Mouse (Mus musculus) liver, adult 2 months (tissue): ENCODE results near the gene Rcor2. TPM values are rescaled to one million over a fixed set of nuclear protein-coding genes. Genes with fewer than 3 reads are reported as not detected.
A peak's percentile ranks its signal among the peaks of the same experiment; 100 is the strongest.

Experiments
- DNase-seq: peaks from one replicate; pipeline ENCODE4 v3.0.0-alpha.2; 2011; ENCODE audit warnings: low read depth, low spot score; ENCODE audit errors: extremely low read depth
- H3K27ac ChIP-seq: fragments of 200-500 bp; replicated peaks from 2 replicates; pipeline ENCODE4 v1.5.1; 2012; ENCODE audit warnings: low read depth, mild to moderate bottlenecking, control low read depth, inconsistent platforms, low read length; ENCODE audit not compliant: insufficient read depth
- H3K27me3 ChIP-seq: fragments of 200-500 bp; 2 replicates; pipeline ENCODE4 v1.6.1; 2012; ENCODE audit warnings: mild to moderate bottlenecking, moderate library complexity, low read length, inconsistent platforms; ENCODE audit not compliant: control insufficient read depth, insufficient read depth
- H3K36me3 ChIP-seq: fragments of 200-500 bp; 2 replicates; pipeline ENCODE4 v1.6.1; 2012; ENCODE audit warnings: low read length, inconsistent platforms; ENCODE audit not compliant: control insufficient read depth, insufficient read depth
- H3K4me1 ChIP-seq: fragments of 200-500 bp; 2 replicates; pipeline ENCODE4 v1.6.1; 2011; ENCODE audit warnings: low read length; ENCODE audit not compliant: control insufficient read depth, insufficient read depth
- H3K4me3 ChIP-seq: fragments of 200-500 bp; 2 replicates; pipeline ENCODE4 v1.5.1; 2011; ENCODE audit warnings: low read depth, mild to moderate bottlenecking, control low read depth, low read length, moderate library complexity; ENCODE audit not compliant: insufficient read depth
- H3K79me2 ChIP-seq: fragments of 200-500 bp; 2 replicates; pipeline ENCODE4 v1.6.1; 2012; ENCODE audit warnings: inconsistent platforms, mild to moderate bottlenecking, low read length, moderate library complexity; ENCODE audit not compliant: control insufficient read depth, insufficient read depth
- H3K9ac ChIP-seq: fragments of 200-500 bp; 2 replicates; pipeline ENCODE4 v1.6.1; 2012; ENCODE audit warnings: low read depth, mild to moderate bottlenecking, control low read depth, inconsistent platforms, low read length
- CTCF ChIP-seq: fragments of 200-500 bp; IDR thresholded peaks from 2 replicates; pipeline ENCODE4 v1.5.1; 2011; ENCODE audit warnings: low read depth, low read length, control low read depth
- POLR2A ChIP-seq: fragments of 200-500 bp; IDR thresholded peaks from 2 replicates; pipeline ENCODE4 v1.6.1; 2011; ENCODE audit warnings: low read length, control low read depth; ENCODE audit not compliant: insufficient read depth; ENCODE audit errors: extremely low read depth
- WGBS: fragments of 180-500 bp; shearing (Covaris S2); methylation state at CpG from one replicate; pipeline ENCODE4 v1.1.7; 2018; 5-methylcytosine and 5-hydroxymethylcytosine counted together
- polyA plus RNA-seq: library from polyadenylated mRNA; depleted of rRNA; stranded (reverse); fragments of >200 nt; gene quantifications from 2 replicates; pipeline ENCODE4 v1.2.3, GENCODE M21; 2012
- total RNA-seq: library from RNA; depleted of rRNA; stranded (reverse); fragments of >200 nt; gene quantifications from 2 replicates; pipeline ENCODE4 v1.2.3, GENCODE M21; 2014

Rcor2 gene
- total and polyA plus RNA-seq, 2 experiments = 0.55 to 0.57 TPM

DNA sequence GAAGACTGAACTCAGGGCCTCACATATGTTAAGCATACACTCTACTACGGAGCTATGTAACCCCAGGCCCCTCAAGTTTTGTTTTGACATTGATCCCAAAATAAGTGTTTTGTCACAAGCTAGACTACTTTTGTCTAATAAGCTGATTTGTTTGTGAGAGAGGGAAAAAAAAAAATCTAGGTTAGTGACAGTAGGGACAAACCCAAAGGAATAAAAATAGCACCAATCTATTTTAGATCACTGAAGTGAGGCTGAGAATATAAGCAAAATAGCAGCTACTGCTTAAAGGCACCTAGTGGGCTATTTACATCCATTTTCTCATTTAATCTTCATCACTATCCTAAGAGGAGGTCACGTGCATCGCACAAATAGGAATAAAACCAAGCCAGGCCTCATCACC is 27.6 kb upstream of the Rcor2 start:
- 88% methylated on average over 3 of the region's 3 CpGs for WGBS
- H3K4me1 ChIP-seq = peaks cover 5% of the 10 kb centered on the region; the same call in 1 of the 2 replicates
- no peak overlapping the region for H3K9ac ChIP-seq
- no peak overlapping the region for H3K4me3 ChIP-seq
- no peaks in the 10 kb centered on the region for H3K27me3 ChIP-seq
- DNase-seq = no peak
- TF ChIP-seq POLR2A (no peak), CTCF (no peak)
- H3K79me2 ChIP-seq = 0 out of 2 replicates have a peak, but pooled peaks cover 3% of the 10 kb centered on the region
- no peak overlapping the region for H3K27ac ChIP-seq
- no peaks in the 10 kb centered on the region for H3K36me3 ChIP-seq

DNA sequence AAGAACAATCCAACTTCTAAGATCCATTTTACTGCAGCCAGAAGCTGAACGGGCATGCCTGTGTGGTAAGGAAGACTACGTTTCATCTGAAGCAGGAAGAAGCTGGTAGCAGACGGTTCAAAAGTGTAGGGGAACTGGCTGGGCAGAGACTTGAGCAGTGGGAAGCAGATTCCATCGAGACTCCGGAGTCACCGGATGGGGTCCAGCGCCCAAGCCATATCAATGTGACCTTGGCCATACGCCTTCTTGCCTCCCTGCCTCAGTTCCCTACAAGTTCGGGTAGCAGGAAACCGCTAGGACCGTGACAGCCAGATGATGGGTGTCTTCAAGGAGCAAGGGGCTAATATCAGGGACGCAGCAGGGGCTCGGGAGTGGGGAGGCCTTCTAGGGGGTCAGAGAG is 26.8 kb upstream of the Rcor2 start:
- H3K4me1 ChIP-seq = peaks cover 5% of the 10 kb centered on the region; the same call in 1 of the 2 replicates
- H3K4me3 ChIP-seq = peak overlapping the region; percentile 87
- H3K9ac ChIP-seq = peak overlapping the region; percentile 95
- DNase-seq = no peak
- no peak overlapping the region for H3K27ac ChIP-seq
- 2% methylated on average over 13 of the region's 13 CpGs for WGBS
- H3K27me3 ChIP-seq = no peaks in the 10 kb centered on the region
- H3K79me2 ChIP-seq = 0 out of 2 replicates have a peak, but pooled peaks cover 3% of the 10 kb centered on the region
- TF ChIP-seq CTCF (no peak), POLR2A (no peak)
- H3K36me3 ChIP-seq = no peaks in the 10 kb centered on the region

DNA sequence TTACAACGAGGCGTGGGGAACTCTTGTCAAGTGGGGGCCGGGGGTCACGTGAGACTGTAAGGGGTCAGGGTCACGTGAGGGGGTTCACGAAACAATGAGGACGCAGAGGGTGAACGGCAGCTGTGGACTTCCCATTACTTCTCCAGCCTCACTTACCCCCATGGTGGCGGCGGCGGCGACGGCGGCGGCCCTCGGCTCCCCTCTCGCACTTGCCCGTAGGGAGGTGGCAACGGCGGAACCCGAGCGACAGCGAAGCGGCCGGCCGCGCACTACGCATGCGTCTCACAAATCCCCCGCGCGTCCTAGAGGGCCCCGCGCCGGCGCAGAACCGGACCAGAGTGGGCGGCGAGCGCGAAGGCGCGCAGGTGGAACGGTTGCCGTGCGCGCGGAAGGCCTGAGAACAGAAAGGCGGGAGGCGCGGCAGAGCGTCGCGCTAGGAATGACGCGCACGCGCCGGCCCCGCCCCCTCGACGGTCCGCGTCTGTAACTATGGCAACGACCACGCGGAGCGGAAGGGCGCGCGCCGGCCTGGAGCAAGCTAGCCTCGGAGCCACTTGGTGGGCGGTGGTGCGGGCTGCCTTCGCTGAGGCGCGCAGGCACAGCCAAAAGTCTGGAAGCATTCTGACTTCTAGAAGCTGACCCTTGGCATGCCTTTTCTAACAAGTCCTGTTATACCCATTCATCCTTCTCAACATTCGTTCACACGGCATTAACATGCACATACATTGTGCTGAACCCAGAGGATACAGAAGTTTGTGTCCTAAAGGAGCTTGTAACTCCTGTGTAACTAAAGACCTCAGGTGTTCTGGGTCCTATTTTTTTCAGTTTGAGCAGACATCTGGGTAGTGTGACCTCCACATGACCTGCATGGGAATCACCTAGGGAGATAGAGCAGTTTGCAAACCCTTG is 26.1 kb upstream of the Rcor2 start, which contains the start of gene Naa40:
Gene Naa40, minus strand, starts transcription at position 402 of the 909 bp plus-strand sequence.
- H3K4me3 ChIP-seq = peak within 1 kb of the TSS; percentile 87
- H3K27ac ChIP-seq = peak within 1 kb of the TSS; percentile 45; the same call in 1 of the 2 replicates
- H3K36me3 ChIP-seq = no peaks in the 10 kb centered on the region
- H3K27me3 ChIP-seq = no peaks in the 10 kb centered on the region
- DNase-seq = peak; percentile 68
- H3K4me1 ChIP-seq = peaks cover 5% of the 10 kb centered on the region; the same call in 1 of the 2 replicates
- 0 out of 2 replicates have a peak, but pooled peaks cover 3% of the 10 kb centered on the region for H3K79me2 ChIP-seq
- H3K9ac ChIP-seq = peak within 1 kb of the TSS; percentile 95
- TF ChIP-seq POLR2A (no peak), CTCF (no peak)
- under 1% methylated on average over 80 of the region's 80 CpGs for WGBS

DNA sequence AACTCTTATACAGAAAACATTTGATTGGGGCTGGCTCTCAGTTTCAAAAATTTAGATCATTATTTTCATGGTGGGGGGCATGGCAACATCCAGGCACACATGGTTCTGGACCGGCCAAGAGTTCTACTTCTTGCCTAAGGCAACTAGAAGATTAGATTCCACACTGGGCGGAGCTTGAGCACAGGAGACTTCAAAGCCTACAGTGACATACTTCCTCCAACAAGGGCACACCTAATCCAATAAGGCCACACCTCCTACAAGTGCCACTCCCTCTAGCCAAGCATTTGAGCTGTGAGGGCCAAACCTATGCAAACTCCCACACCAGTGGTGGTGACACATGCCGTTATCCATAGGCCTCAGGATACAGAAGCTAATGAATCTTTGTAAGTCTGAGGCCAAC is 21.1 kb upstream of the Rcor2 start:
- no peak for DNase-seq
- H3K4me3 ChIP-seq = no peak overlapping the region
- TF ChIP-seq POLR2A (no peak), CTCF (no peak)
- 89% methylated on average over 3 of the region's 3 CpGs for WGBS
- no peaks in the 10 kb centered on the region for H3K79me2 ChIP-seq
- H3K27me3 ChIP-seq = no peaks in the 10 kb centered on the region
- no peak overlapping the region for H3K9ac ChIP-seq
- H3K4me1 ChIP-seq = no peaks in the 10 kb centered on the region
- H3K27ac ChIP-seq = no peak overlapping the region
- H3K36me3 ChIP-seq = no peaks in the 10 kb centered on the region

DNA sequence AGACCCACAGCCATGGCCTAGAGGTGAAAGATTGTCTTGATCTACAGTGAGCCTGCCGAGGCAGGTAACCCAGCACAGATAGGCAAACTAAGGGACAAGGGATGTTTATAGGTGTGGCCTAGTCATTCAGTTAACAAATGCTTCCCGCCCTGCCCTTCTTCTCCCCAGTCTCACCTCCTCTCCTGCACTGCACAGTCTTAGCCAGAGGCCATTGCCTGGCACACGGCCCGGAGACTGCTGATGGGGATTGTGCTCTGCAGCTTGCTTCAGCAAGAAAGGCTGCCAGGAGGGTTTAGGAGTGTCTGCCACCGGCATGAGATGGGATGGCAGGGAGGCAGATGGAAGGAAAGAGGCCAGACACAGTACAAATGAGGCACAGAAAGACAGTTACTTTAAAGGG is 9.2 kb upstream of the Rcor2 start:
- Histone ChIP-seq H3K36me3 (no peaks in the 10 kb centered on the region), H3K79me2 (no peaks in the 10 kb centered on the region), H3K9ac (no peak overlapping the region), H3K27ac (no peak overlapping the region), H3K4me1 (no peaks in the 10 kb centered on the region), H3K4me3 (no peak overlapping the region), H3K27me3 (no peaks in the 10 kb centered on the region)
- no peak for TF ChIP-seq POLR2A
- TF ChIP-seq CTCF = no peak
- 85% methylated on average over 5 of the region's 5 CpGs for WGBS
- no peak for DNase-seq

DNA sequence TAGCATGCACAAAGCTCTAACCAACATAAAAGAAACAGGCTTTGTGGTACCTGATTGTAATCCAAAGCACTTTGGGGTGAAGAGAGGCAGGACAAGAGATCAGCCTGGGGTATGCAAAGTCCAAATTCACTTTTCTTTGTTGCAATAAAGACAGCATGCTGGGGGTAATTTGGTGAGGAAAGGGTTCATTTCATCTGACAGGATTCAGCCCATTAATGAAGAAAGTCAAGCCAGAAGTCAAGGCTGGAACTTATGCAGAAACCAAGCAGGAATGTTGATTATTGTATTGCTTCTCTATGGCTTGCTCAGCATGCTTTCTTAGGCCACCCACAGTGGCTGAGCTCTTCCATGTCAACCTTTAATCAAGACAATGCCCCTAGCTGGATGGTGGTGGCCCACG is 5.6 kb upstream of the Rcor2 start:
- Histone ChIP-seq H3K79me2 (no peaks in the 10 kb centered on the region), H3K27me3 (no peaks in the 10 kb centered on the region), H3K27ac (no peak overlapping the region), H3K4me3 (no peak overlapping the region), H3K4me1 (no peaks in the 10 kb centered on the region), H3K9ac (no peak overlapping the region), H3K36me3 (no peaks in the 10 kb centered on the region)
- 100% methylated on average over 1 of the region's 1 CpGs for WGBS
- no peak for DNase-seq
- TF ChIP-seq POLR2A (no peak), CTCF (no peak)
